Mouse (Mus musculus) lung, postnatal 0 days (tissue): Measurements from ENCODE around the gene Tmprss9.

ENCODE experiments used
- CTCF ChIP-seq: IDR thresholded peaks from 2 replicates; pipeline ENCODE4 v1.5.1; 2016; ENCODE audit warnings: antibody characterized with exemption, mild to moderate bottlenecking
- EP300 ChIP-seq: IDR thresholded peaks from 2 replicates; pipeline ENCODE4 v1.6.1; 2016; ENCODE audit warnings: antibody characterized with exemption, mild to moderate bottlenecking, control low read depth

GRCm38 (mm10) chr10:80827870-80828420, 43.7 kb upstream of the Tmprss9 start:
- TF ChIP-seq CTCF (no peak), EP300 (no peak)
